Mouse (Mus musculus) central nervous system, embryonic 11.5 days (tissue): ENCODE results near the gene Dnajb8. TPM values are rescaled to one million over a fixed set of nuclear protein-coding genes. Genes with fewer than 3 reads are reported as not detected.

Source experiments
- polyA plus RNA-seq: library from polyadenylated mRNA; depleted of rRNA; stranded (reverse); fragments of >200 nt; gene quantifications from 2 replicates; pipeline ENCODE4 v1.2.3, GENCODE M21; 2012; rRNA removed

Dnajb8 gene
- polyA plus RNA-seq = not detected in 2 replicates

GRCm38 (mm10) chr6:88221968-88222367 lies at the start of gene Dnajb8:
TSS of gene Dnajb8 (plus strand) at chr6:88222268.

GRCm38 (mm10) chr6:88193433-88194052 lies 28.5 kb upstream of the Dnajb8 start, which contains the start of gene Gata2:
TSS of gene Gata2 (plus strand) at chr6:88193891.

Other genes with a start within 250 kb of the Dnajb8 start
- gene H1fx, start 240.6 kb upstream of the Dnajb8 start, polyA plus RNA-seq = 179 and 180 TPM in 2 replicates
- 194 and 317 TPM in 2 replicates for gene Rab7, start 177.0 kb upstream of the Dnajb8 start, polyA plus RNA-seq
- gene Rpn1, start 137.8 kb upstream of the Dnajb8 start, polyA plus RNA-seq = 106 and 207 TPM in 2 replicates
- gene Gata2, start 28.4 kb upstream of the Dnajb8 start, polyA plus RNA-seq = 17.6 and 23.6 TPM in 2 replicates
- 15.6 and 19.6 TPM in 2 replicates for gene Eefsec, start 224.3 kb downstream of the Dnajb8 start, polyA plus RNA-seq
- gene Ruvbl1, start 243.1 kb downstream of the Dnajb8 start, polyA plus RNA-seq = 97.5 and 99.3 TPM in 2 replicates